Mouse (Mus musculus): Measurements from ENCODE around the gene Lce1b.

- TF ChIP-seq CTCF (IDR thresholded peaks at IDR 0.05; ENCODE audit: extremely low read depth, insufficient read length, insufficient replicate concordance, low read depth, low read length) (no peak), POLR2A (IDR thresholded peaks at IDR 0.05; ENCODE audit: low read depth, low read length) (no peak)
Observed at GRCm38 (mm10) chr3:92648207-92648606, 8.5 kb downstream of the Lce1b start, which contains the start of gene Lce1a1.
